Mouse (Mus musculus): Measurements from ENCODE around the gene Gm42669. TPM values are rescaled to one million over a fixed set of nuclear protein-coding genes. Genes with fewer than 3 reads are reported as not detected.

Gm42669 gene
- polyA plus RNA-seq, 1 experiment, result 0.06 TPM

GRCm38 (mm10) chr5:107498806-107499310, 8.6 kb upstream of the Gm42669 start:
- TF ChIP-seq CTCF (IDR thresholded peaks at IDR 0.05; ENCODE audit: extremely low read depth, insufficient read depth, insufficient read length, insufficient replicate concordance), result no peak
- TF ChIP-seq POLR2A (IDR thresholded peaks at IDR 0.05; ENCODE audit: low read depth, low read length), result no peak
- 62% methylated on average over 5 of the region's 5 CpGs for WGBS

GRCm38 (mm10) chr5:107499891-107500535, 7.4 kb upstream of the Gm42669 start:
- Histone ChIP-seq H3K27ac (ENCODE audit: insufficient read depth, low read length) (no peak overlapping the region), H3K27me3 (ENCODE audit: control insufficient read depth, insufficient read depth, low read length) (no peaks in the 10 kb centered on the region), H3K36me3 (ENCODE audit: control insufficient read depth, insufficient read depth, low read length) (peaks cover 2% of the 10 kb centered on the region; the same call in 1 of the 2 replicates), H3K4me1 (ENCODE audit: control insufficient read depth, insufficient read depth, insufficient read length) (peaks cover 4% of the 10 kb centered on the region; the same call in 1 of the 2 replicates), H3K4me3 (ENCODE audit: extremely low read depth, insufficient read depth, insufficient read length) (no peak overlapping the region)
- 95% methylated on average over 5 of the region's 5 CpGs for WGBS
- DNase-seq (ENCODE audit: low read depth in 1 of 2, low spot score in 2 of 2), result no peak
- TF ChIP-seq CTCF (IDR thresholded peaks at IDR 0.05; ENCODE audit: extremely low read depth, insufficient read depth, insufficient read length, insufficient replicate concordance), result no peak
- no peak for TF ChIP-seq POLR2A (IDR thresholded peaks at IDR 0.05; ENCODE audit: low read depth, low read length)

More at GRCm38 (mm10) chr5:107498806-107499310, 8.6 kb upstream of the Gm42669 start:
- Histone ChIP-seq H3K27ac (ENCODE audit: insufficient read depth, low read length) (no peak overlapping the region), H3K27me3 (ENCODE audit: control insufficient read depth, insufficient read depth, low read length) (no peaks in the 10 kb centered on the region), H3K36me3 (ENCODE audit: control insufficient read depth, insufficient read depth, low read length) (no peaks in the 10 kb centered on the region), H3K4me3 (ENCODE audit: extremely low read depth, insufficient read depth, insufficient read length) (no peak overlapping the region), H3K4me1 (ENCODE audit: control insufficient read depth, insufficient read depth, insufficient read length) (peaks cover 4% of the 10 kb centered on the region; the same call in 1 of the 2 replicates)
- no peak for DNase-seq (ENCODE audit: low read depth in 1 of 2, low spot score in 2 of 2)

GRCm38 (mm10) chr5:107500741-107501140, 6.7 kb upstream of the Gm42669 start:
- no peak overlapping the region for H3K27ac ChIP-seq (ENCODE audit: insufficient read depth, low read length)
- H3K4me3 ChIP-seq (ENCODE audit: extremely low read depth, insufficient read depth, insufficient read length), result no peak overlapping the region
- TF ChIP-seq POLR2A (IDR thresholded peaks at IDR 0.05; ENCODE audit: low read depth, low read length) (no peak), CTCF (IDR thresholded peaks at IDR 0.05; ENCODE audit: extremely low read depth, insufficient read depth, insufficient read length, insufficient replicate concordance) (no peak)
- no peaks in the 10 kb centered on the region for H3K27me3 ChIP-seq (ENCODE audit: control insufficient read depth, insufficient read depth, low read length)
- peaks cover 2% of the 10 kb centered on the region; the same call in 1 of the 2 replicates for H3K36me3 ChIP-seq (ENCODE audit: control insufficient read depth, insufficient read depth, low read length)
- WGBS, result 85% methylated on average over 1 of the region's 1 CpGs
- peaks cover 4% of the 10 kb centered on the region; the same call in 1 of the 2 replicates for H3K4me1 ChIP-seq (ENCODE audit: control insufficient read depth, insufficient read depth, insufficient read length)
- no peak for DNase-seq (ENCODE audit: low read depth in 1 of 2, low spot score in 2 of 2)

DNA sequence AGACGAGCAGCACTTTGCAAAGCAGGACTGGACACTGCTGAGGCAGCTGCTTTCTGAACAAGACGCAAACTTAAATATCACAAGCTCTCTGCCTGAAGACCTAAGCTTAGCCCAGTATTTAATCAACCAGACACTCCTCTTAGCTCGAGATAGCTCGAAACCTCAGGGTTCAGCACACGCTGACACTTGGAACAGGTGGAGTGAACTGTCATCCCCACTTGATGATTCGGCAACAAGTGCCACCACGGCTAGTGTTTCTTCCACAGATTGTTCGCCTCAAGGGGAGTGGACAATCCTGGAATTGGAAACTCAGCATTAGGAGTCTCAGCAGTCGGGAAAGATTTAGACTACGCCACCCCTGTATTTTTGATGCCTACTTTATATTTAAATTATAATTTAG, 3.1 kb downstream of the Gm42669 start:
- Histone ChIP-seq H3K4me3 (ENCODE audit: extremely low read depth, insufficient read depth, insufficient read length) (no peak overlapping the region), H3K27ac (ENCODE audit: insufficient read depth, low read length) (no peak overlapping the region), H3K36me3 (ENCODE audit: control insufficient read depth, insufficient read depth, low read length) (peaks cover 1% of the 10 kb centered on the region), H3K27me3 (ENCODE audit: control insufficient read depth, insufficient read depth, low read length) (no peaks in the 10 kb centered on the region), H3K4me1 (ENCODE audit: control insufficient read depth, insufficient read depth, insufficient read length) (peaks cover 2% of the 10 kb centered on the region; the same call in 1 of the 2 replicates)
- no peak for TF ChIP-seq POLR2A (IDR thresholded peaks at IDR 0.05; ENCODE audit: low read depth, low read length)
- TF ChIP-seq CTCF (IDR thresholded peaks at IDR 0.05; ENCODE audit: extremely low read depth, insufficient read depth, insufficient read length, insufficient replicate concordance), result no peak
- 92% methylated on average over 10 of the region's 10 CpGs for WGBS
- no peak for DNase-seq (ENCODE audit: low read depth in 1 of 2, low spot score in 2 of 2)

DNA sequence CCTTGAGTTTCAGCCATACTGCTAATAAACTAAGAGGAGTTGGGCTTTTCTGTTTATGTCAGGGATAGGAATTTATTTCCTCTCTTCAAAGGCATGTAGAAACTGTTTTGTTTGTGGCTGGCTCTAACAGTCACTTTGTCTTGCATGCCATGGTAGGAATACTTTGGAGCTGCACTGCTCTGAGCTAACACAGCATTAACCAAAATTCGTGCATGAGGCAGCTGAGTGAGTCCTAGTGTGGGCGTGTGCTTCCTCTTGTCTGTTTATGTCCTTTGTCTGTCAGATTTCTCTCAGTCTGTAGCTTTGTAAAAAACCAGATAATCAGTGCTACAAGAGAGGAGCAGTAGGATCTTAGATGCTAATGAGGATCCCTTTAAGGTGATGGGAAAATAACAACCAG, 3.9 kb downstream of the Gm42669 start:
- H3K4me1 ChIP-seq (ENCODE audit: control insufficient read depth, insufficient read depth, insufficient read length), result peaks cover 2% of the 10 kb centered on the region; the same call in 1 of the 2 replicates
- H3K4me3 ChIP-seq (ENCODE audit: extremely low read depth, insufficient read depth, insufficient read length), result no peak overlapping the region
- H3K27me3 ChIP-seq (ENCODE audit: control insufficient read depth, insufficient read depth, low read length), result no peaks in the 10 kb centered on the region
- H3K27ac ChIP-seq (ENCODE audit: insufficient read depth, low read length), result no peak overlapping the region
- 48% methylated on average over 2 of the region's 2 CpGs for WGBS
- peaks cover 1% of the 10 kb centered on the region for H3K36me3 ChIP-seq (ENCODE audit: control insufficient read depth, insufficient read depth, low read length)
- DNase-seq (ENCODE audit: low read depth in 1 of 2, low spot score in 2 of 2), result no peak
- TF ChIP-seq POLR2A (IDR thresholded peaks at IDR 0.05; ENCODE audit: low read depth, low read length) (no peak), CTCF (IDR thresholded peaks at IDR 0.05; ENCODE audit: extremely low read depth, insufficient read depth, insufficient read length, insufficient replicate concordance) (no peak)

GRCm38 (mm10) chr5:107513583-107513982, 6.2 kb downstream of the Gm42669 start:
- Histone ChIP-seq H3K27ac (ENCODE audit: insufficient read depth, low read length) (no peak overlapping the region), H3K36me3 (ENCODE audit: control insufficient read depth, insufficient read depth, low read length) (no peaks in the 10 kb centered on the region; the same call in 1 of the 2 replicates), H3K4me3 (ENCODE audit: extremely low read depth, insufficient read depth, insufficient read length) (no peak overlapping the region), H3K27me3 (ENCODE audit: control insufficient read depth, insufficient read depth, low read length) (no peaks in the 10 kb centered on the region), H3K4me1 (ENCODE audit: control insufficient read depth, insufficient read depth, insufficient read length) (peaks cover 2% of the 10 kb centered on the region; the same call in 1 of the 2 replicates)
- 15% methylated on average over 7 of the region's 7 CpGs for WGBS
- TF ChIP-seq POLR2A (IDR thresholded peaks at IDR 0.05; ENCODE audit: low read depth, low read length), result no peak
- peak; percentile 74; the same call in 1 of the 2 replicates for TF ChIP-seq CTCF (IDR thresholded peaks at IDR 0.05; ENCODE audit: extremely low read depth, insufficient read depth, insufficient read length, insufficient replicate concordance)
- DNase-seq (ENCODE audit: low read depth in 1 of 2, low spot score in 2 of 2), result peak; percentile 64 to 68

- DNase-seq (ENCODE audit: low read depth in 1 of 2, low spot score in 2 of 2), result no peak
- no peaks in the 10 kb centered on the region for H3K27me3 ChIP-seq (ENCODE audit: control insufficient read depth, insufficient read depth, low read length)
- TF ChIP-seq POLR2A (IDR thresholded peaks at IDR 0.05; ENCODE audit: low read depth, low read length) (no peak), CTCF (IDR thresholded peaks at IDR 0.05; ENCODE audit: extremely low read depth, insufficient read depth, insufficient read length, insufficient replicate concordance) (no peak)
- no peak overlapping the region for H3K4me3 ChIP-seq (ENCODE audit: extremely low read depth, insufficient read depth, insufficient read length)
- 89% methylated on average over 3 of the region's 3 CpGs for WGBS
- H3K36me3 ChIP-seq (ENCODE audit: control insufficient read depth, insufficient read depth, low read length), result no peaks in the 10 kb centered on the region; the same call in 1 of the 2 replicates
- peaks cover 2% of the 10 kb centered on the region; the same call in 1 of the 2 replicates for H3K4me1 ChIP-seq (ENCODE audit: control insufficient read depth, insufficient read depth, insufficient read length)
- no peak overlapping the region for H3K27ac ChIP-seq (ENCODE audit: insufficient read depth, low read length)
Observed at GRCm38 (mm10) chr5:107515453-107515852, 8.0 kb downstream of the Gm42669 start.

All from spleen, adult 2 months (tissue).